Mouse (Mus musculus) heart, adult 2 months (tissue): ENCODE results near the gene Cyp2d10.

Experiments used
- CTCF ChIP-seq: fragments of 200-600 bp; IDR thresholded peaks from 2 replicates; pipeline ENCODE4 v1.8.1; 2022; ENCODE audit warnings: antibody characterized with exemption, mild to moderate bottlenecking, moderate library complexity
- POLR2A ChIP-seq: fragments of 200-500 bp; IDR thresholded peaks from 2 replicates; pipeline ENCODE4 v1.6.1; 2011; ENCODE audit warnings: mild to moderate bottlenecking, low read depth, low read length, control low read depth; ENCODE audit not compliant: insufficient read depth

GRCm38 (mm10) chr15:82401516-82401915 lies 5.5 kb downstream of the Cyp2d10 start:
- no peak for TF ChIP-seq POLR2A
- TF ChIP-seq CTCF = no peak
